Mouse (Mus musculus): ENCODE measurements around the gene Ldb2.

Gene Ldb2

DNA sequence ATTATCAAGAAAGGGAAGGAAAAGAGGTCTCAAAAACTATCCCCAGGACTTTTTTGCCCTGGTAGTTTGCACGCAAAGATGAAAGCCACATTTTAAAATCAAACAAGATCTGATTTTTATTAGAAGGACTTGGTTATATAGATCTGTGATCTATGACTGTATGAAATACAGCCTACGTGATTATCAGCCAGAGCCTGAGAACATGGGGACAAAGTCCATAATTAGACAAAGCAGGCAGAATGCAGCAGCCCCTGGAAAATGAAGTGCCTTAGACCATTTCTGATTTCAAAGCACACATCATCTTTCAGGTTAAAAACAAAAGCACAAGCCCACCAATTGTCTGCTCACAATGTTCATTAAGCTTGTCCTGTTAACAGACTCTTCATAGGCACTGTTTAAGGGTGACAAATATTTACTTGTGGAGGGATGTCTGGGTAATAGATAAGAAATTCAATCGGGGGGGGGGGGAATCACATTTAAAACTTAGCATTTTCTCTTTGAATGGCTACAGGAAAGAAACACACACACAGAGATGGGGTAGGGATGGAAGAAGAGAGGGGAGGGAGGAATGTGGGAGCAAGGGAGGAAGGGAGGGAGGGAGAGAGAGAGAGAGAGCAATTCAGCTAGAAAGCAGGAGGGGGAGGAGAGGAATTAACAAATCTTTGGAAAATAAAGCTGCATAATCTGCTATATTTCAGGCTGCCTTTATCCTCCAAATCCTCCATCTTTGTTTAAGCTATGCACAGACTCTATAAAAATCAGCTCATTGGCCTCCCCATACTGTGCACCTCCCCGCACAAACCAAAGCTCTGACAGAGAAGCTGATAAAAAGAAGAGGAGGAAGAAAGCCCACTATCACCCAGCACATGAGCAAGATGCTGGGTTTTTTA is 153.3 kb downstream of the Ldb2 start:
- DNase-seq (ENCODE audit: low spot score in 2 of 2): no peak

DNA sequence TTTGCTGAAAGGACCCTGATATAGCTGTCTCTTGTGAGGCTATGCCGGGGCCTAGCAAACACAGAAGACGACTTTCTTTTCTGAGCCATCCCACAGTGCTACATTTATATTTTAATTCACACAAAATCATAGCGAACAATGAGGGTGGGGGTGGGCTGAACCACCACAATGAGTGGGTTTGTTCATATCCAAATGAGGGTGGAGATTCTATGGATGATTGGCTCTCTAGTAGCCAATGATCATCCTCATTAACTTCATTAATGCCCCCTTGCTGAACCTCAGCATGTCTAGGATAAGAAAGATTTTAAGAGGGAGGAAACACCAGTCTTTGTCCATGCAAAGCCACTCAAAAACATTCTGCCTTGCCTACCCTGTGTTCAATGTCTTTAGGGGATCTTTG is 156.4 kb downstream of the Ldb2 start:
- DNase-seq (ENCODE audit: low spot score in 2 of 2): no peak

DNA sequence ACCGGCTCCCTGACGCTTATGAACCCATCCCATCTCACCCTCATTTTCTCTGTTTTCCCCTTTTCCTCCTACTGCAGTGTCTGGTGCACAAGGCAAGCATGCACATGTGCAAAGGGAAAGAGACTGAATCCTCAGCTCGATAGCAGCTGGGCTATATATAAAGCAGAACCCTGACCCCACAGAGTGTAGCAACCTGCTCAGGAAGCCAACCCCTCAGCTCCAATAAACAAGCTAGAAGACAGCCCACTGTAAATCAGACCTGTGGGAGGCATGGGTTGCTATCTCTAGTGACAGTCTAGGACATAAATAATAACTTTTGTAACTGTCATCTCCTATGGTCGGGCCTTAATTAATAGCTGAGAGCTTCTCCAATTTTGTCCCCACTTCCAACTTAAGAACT is 158.4 kb downstream of the Ldb2 start:
- no peak for DNase-seq (ENCODE audit: low spot score in 2 of 2)

DNA sequence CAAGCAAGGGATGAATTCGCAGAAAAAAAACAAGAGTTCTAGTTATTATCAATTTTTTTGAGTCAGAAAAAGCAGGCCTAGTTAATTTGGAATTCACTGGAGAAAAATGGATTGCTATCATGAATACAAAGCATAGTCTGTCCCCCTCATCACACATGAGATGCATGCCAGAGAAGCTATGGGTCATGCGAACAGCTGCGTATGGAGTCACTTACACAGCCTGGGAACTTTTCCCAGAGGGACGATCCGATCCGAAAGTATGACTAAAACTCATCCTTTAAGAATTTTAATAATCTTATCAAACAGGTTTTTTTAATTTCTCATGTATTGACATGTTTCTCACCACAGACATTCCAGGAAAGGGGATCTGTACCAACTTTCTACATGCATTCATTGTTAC is 163.9 kb downstream of the Ldb2 start:
- no peak for DNase-seq (ENCODE audit: low spot score in 2 of 2)

DNA sequence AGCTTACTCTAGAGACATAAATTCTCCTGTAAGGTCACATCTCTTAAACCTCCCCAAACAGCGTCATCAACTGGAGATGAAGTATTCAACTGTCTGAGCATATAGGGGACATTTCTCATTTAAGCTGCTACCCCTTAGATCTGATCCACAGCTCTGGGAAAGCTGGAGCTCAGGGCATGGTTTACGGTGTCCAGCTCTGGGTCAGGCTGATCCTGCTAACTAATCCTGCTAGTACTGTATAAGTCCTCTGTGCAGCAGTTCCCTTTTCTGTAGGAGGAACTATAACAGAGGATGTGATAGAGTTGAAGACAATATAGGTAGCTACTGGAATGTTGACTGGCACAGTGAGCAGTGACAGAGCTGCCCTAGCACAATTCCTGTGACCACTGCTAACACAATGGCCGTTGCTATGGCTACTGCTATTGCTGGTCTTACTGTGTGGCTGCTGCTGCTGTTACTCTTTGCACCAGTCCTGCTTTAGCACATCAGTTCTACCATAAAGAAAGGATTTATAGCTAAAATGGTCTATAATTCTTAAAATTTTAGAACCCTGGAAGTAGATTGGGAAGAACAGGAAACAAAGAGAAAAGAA is 170.3 kb downstream of the Ldb2 start:
- DNase-seq (ENCODE audit: low spot score in 2 of 2): no peak

DNA sequence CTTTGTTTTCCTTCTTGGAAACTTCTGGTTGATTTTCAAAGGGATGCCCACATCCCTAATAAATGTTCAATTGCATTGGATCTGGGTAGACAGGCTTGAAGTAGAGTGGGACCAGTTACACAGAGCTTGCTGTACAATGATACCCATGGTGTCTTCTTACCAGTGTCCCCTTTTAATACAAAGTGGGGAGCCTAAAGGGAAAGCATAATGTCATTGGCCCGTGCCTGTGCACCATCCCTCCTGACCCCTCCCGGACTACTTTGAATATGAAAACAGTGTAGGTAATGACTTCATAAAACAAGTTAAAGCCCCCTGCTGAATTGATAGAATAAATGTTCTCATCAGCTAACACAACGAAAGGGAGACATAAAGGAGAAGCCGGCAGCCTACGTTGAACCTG is 172.0 kb downstream of the Ldb2 start:
- DNase-seq (ENCODE audit: low spot score in 2 of 2): no peak

DNA sequence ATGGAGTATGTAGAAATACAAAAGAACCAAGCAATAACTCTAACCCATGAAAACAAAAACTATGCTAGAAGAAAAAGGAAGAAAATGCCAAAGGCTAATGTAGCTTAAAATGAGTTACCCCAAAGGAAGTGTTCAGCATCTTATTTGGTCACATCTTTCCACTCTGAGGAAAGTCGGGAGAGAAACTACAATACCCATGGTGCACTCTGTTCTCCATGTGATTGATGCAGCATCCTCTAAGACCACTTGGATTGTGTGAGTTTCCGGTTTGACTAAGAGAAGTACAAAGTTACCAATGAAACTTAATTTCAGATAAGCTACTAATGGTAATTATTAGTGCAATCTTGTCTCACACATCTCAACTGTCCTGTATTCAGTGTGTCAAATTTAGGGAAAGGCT is 172.6 kb downstream of the Ldb2 start:
- no peak for DNase-seq (ENCODE audit: low spot score in 2 of 2)

DNA sequence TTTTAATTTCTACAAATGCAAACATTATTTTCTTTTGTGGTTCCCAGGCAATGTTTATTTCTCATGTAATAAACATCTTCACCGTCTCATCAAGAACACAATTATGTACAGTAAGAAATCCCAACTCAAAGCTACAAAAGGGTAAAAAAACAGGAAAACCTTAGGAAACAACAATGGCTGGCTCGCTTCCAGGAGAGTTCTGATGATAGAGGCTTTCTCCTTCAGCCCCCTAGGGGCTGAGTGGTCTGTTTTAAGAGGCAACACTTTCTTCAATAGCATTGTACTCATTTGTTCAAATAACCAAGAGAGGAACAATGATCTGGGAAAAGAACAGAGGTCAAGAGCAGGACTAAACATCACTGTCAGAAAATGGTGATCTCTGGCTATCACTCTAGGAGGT is 173.4 kb downstream of the Ldb2 start:
- no peak for DNase-seq (ENCODE audit: low spot score in 2 of 2)

DNA sequence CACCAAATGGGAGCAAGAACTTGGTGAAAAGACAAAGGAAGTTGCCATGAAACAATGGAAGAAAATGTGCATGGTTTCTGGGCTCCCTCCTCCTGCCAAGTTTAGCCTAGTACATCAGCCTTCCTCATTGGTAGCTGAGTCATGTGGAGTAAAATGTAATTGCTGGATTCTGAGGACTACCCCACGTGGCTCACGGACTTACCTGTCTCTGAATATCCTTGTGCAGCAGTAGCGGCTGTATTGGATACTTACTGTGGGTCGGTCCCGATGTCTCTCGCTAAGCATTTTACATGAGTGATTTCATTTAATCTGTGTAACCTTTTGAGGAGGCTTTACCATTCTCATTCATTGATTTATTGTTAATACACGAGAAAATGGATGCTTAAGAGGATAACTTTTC is 183.8 kb downstream of the Ldb2 start:
- no peak for DNase-seq (ENCODE audit: low spot score in 2 of 2)

DNA sequence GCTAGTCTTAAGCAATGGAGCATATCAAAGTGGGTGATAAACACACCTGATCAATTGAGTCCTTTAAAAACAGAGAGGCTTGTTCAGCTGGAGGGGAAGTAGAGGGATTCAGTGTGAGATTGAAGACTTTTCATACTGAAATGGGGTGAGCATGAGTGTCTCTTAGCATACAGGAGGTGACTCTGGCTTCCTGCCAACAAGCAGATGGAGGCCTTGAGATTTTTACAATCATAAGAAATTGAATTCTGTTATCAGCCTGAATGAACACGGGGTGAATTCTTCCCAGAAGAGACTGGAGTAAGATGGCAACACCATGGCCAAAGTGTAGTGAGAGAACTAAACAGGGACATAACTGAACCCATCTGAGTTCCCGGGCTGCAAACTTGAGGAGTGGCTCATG is 190.6 kb downstream of the Ldb2 start:
- peak in 1 of 2 experiments; percentile 5 for DNase-seq (ENCODE audit: low spot score in 2 of 2)

DNA sequence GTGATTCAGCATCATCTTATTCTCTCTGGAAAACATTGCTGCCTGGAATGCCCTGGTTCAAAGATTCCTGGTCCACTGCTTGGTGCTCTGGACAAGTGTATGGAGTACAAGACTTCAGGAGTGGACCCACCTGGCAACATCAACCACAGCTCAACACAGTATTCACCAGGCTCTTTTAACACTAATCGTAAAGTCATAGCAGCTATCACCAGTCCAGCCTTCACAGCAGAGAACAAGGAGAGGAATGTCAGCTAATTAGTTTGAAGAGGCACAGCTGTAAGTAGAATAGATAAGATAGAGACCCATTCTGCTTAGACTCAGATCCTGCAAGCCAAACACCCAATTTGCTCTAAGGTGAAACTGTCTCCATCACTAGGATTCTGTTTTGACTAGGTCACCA is 198.1 kb downstream of the Ldb2 start:
- DNase-seq (ENCODE audit: low spot score in 2 of 2): no peak

DNA sequence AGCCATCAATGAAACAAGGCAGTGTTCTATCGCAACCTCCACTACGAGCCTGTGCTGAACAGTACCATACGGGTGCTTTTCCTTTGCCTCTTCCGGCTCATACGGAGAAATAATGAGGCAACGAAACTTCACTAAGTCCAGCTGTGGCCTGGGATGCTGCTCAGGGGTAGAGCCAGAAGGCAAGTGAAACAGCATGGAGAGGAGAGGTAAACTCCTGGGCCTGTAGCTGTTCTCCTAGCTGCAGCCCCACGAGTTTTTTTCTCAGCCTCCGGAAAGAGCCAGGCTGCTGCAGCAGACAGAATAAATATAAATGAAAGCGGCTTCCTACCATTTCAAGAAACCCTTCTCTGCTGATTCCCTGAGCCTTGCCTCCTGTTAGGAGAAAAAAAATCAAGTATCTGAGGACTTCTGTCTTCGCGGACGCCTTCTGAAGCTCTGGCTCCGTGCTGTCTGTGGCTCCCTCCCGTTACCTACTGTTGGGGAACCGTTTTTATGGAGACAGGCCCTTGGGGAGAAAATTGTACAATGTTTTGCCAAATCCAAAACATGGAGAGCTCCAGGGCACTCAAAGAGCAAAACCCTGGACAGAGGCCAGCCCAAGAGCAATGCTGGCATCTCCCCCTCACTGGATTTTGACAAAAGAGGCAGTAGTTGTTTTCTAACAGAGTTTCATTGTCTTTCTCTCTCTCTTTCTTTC is 205.8 kb downstream of the Ldb2 start:
- DNase-seq (ENCODE audit: low spot score in 2 of 2): peak in 1 of 2 experiments; percentile 26

DNA sequence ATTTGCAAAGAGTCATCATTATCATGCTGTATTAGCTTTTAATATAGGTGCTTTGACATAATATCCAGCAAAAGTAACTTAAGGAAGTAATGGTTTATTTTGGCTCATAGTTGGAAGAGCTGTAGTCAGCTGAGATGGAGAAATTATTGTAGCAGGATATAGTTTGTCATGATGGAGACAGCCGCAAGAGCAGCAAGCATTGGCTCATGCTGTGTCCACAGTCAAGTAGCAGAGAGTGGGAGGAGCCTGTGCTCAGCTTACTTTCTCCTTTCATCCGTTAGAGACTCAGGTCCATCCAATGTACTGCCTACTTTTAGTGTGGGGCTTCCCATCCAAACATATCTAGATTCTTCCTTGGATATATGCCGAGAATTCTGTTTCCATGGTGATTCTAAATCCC is 208.7 kb downstream of the Ldb2 start:
- no peak for DNase-seq (ENCODE audit: low spot score in 2 of 2)

DNA sequence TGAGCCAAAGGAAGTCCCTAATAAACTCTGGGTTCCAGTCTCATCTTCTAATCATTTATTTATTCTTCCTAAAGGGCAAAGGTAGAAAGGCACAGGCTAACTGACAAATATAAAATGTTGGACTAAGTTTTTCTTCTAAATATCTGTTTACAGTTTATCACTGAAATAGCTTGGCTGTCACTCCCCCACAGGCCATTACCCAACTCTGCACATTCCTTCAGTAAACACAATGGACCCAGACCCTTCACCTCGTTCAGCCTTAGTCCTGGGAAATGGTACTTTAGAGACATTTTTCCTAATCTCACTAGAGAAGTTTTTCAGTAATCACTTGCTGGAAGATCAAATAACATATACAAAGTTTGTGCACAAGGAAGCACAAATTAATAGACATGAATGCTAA is 210.2 kb downstream of the Ldb2 start:
- DNase-seq (ENCODE audit: low spot score in 2 of 2): no peak

DNA sequence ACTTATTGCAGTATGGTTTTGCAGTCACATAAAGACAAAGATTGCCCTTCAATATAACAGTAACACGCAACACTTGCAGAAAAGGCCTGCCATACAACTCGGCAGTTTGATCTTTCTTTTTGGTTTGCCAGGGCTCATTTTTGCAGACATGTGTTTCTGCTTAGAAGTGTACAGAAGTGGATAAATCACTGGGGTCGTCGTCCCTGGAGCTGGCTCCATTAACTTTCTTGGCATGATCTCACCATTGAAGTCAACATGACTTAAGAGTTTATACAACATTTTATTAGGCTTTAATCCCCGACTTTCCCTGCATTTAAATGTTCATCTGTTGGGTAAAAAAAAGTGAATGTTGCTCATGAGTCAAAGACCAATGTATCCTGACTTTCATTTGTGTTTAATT is 212.9 kb downstream of the Ldb2 start:
- DNase-seq (ENCODE audit: low spot score in 2 of 2): no peak

DNA sequence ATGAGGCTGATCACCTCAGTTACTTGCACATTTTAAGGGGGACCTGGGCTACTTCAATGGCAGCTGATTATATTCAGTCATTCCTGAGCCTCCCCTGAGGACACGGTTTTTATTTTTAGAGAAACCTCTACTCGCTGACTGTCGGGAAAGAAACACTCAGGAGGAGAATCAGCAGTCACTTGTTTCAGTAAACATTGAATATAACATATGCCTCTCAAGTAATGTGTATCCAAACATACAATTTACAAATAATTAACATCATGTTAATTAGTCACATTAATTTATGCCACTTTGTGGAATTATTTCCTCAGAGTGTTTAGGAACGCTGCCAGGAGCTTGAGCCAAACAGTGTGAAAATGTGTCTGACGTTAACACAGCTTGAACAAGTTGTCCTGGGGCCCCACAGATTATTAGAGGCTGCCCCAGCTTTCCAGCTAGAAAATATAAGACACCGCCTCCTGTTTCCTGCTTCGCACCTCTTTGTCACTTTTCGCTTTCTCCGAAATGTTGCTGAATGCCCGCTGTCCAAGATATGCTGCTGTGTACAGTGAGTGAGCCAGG is 219.5 kb downstream of the Ldb2 start:
- peak in 1 of 2 experiments; percentile 14 for DNase-seq (ENCODE audit: low spot score in 2 of 2)

DNA sequence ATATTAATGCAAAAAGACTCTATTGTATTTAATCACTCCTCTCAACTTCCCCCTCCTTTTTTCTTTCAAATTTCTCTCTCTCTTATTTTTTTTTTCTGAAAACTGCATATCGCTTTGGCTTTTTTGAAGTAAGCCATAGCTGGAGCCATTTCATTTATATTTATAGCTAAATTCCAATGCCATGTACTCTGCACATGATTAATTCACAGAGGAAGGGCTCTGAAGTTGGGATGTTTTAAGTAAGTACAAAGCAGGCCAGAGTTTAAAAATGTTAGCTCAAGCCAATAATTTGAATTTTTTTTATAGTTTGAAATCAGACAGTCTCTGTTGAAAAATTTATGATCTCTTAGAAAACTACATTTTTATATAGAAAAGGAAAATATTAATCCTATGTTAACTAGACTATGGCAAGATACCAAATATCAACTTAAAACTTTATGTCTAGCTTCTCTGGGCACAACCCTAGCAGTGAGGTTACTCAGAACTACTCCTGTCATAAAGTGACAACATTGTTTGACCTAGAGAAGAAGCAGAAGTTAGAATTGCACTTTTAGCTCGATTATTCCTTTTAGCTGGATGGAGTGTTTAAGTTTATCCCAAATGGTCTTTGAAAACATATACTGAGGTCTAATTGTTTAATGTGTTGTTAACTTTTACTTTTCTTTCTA is 222.7 kb downstream of the Ldb2 start:
- no peak for DNase-seq (ENCODE audit: low spot score in 2 of 2)

DNA sequence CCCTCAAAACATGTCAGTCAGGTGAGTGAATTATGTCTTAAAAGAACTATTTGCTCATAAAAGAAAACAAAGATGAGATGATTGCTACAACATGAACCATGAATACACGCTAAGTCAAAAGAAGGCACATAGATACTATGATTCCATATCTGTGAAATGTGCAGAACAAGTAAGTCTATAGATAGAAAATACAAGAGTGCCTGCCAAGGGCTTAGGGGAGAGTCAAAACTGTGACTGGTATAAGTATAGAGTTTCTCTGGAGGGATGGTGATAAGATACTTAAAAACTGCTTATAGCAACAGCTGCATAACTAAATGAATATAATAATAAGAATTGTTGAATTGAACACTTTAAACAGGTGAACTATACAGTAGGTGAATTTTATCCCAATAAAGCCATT is 224.8 kb downstream of the Ldb2 start:
- DNase-seq (ENCODE audit: low spot score in 2 of 2): no peak

DNA sequence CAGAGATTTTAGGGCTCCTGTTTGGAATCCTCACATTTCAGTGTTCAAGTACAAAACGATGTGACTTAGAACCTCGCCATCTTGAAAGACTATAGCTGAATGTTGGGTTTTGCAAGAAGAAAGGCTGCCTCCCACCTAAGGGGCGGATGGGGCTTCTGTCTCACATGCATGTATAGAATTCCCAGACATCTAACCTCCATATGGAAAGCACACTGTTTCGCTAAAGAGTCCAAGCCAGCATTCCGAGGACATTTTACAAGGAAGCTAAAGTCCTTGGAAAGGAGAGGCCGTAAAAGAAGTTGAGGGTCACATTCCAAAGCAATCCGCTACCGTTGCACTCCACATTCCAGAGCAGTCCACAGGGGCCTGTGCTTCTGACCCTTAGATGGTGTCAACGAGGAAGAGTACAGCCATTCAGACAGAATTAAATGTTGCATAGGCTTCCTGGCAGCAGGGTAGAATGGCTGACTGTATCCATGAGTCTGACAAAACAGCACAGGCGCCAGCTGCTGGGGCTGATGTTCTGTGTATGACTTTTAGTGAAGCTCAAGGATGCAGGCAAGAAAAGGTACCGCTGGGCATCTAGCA is 245.6 kb downstream of the Ldb2 start:
- DNase-seq (ENCODE audit: low spot score in 2 of 2): no peak

DNA sequence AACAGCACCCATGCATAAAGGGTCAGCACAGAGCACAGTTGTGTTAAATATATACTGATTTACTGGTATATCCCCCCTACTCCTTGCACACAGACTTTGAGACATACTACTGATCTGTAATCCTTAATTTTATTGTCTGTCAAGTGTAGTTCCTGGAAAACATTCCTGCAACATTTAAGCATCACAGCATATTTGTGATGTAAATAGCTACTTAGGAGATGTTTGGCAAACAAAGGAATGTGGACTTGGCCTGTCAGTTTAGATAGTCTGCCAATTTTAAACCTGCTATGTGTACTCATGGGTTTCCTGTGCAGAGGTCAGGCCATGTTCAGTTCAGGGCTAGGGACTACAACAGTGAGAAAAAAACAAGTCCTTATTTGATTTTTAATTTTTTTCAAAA is 246.3 kb downstream of the Ldb2 start:
- no peak for DNase-seq (ENCODE audit: low spot score in 2 of 2)

DNA sequence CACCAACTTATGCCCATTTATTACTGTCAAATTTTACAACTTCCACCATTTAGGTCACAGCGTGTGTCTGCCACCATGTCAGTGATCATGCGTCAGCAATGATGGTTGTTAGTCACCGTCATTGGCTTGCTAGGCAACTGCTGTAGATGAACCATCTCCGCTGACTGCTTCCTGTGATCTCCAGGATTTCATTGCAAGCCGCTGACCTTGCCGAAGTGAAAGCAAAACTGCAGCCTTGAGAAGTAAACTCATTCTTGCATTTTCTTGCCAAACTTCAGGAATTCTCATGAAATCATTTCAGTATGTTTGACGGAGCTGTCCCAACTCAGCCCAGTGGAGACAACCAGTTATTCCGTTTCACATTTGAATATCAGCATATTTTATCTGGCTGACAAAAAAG is 247.4 kb downstream of the Ldb2 start:
- no peak for DNase-seq (ENCODE audit: low spot score in 2 of 2)

DNA sequence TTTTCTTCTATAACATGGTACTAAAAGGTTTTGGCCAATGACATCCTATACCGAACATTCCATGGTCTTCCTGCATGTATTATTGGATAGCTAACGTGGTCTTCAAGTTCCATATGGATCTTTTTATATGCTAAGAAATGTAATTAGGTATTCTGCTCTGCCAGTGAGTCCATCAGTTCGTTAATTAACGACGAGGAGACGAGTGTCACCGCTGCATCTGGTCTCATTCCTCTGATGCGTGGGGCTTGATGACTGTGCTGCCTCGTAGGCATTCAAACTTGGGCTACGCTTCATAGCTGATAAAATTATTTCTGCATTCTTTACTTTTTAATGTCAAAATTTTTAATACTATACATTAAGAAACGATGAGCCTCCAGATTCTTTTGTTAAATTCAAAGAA is 251.0 kb downstream of the Ldb2 start:
- DNase-seq (ENCODE audit: low spot score in 2 of 2): no peak

All from cerebellum, postnatal 4 days (tissue).